Mouse (Mus musculus) CD4-positive, CD25-positive, alpha-beta regulatory T cell, adult 4 months (primary cell): Measurements from ENCODE around the gene Gorab. TPM values are rescaled to one million over a fixed set of nuclear protein-coding genes. Genes with fewer than 3 reads are reported as not detected.

ENCODE experiments used
- ATAC-seq: one replicate; pipeline ENCODE4 v1.8.0; 2017
- polyA plus RNA-seq, 2 experiments: library from polyadenylated mRNA; unstranded; fragments of 100-300 nt; shearing (Covaris generic); gene quantifications; one replicate each; pipeline ENCODE4 v1.2.1; 2017

The Gorab gene
- 10 to 100 TPM; 10.7 to 15.8 TPM for polyA plus RNA-seq

DNA sequence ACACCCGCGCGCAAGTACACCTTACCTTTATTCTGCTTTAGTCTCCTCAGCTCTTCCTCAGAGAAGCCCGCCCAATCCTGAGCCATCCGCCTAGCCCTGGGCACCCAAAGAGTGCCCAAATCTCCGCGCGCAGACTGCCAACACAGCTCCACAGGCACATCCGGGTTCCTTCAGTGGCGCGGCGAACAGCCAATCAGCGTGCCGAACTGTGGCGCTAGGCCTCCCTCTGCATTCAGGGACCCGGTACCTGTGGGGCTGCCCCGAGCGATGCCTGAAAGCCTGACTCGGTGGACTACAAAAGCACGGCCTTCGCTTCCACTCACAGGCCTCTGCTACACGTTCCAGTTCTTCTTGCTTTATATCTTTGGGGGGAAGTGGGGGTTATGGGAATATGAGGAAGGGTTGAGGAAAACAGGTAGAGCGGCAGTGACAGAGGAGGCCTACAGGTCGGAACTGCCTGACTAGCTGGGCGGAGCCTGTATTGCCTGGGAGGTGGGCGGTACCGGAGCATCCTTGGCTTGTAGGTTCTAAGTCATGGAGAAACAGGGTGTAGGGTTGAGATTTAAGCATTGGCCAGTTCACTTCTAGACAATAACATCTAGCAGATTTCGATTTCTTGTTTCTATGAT lies at the start of gene Gorab:
Gorab (minus strand) TSS at position 172 of the 629 bp plus-strand sequence.
- peak; percentile 99 for ATAC-seq

- ATAC-seq: no peak
Observed at GRCm38 (mm10) chr1:163443832-163444231, 40.4 kb upstream of the Gorab start.

DNA sequence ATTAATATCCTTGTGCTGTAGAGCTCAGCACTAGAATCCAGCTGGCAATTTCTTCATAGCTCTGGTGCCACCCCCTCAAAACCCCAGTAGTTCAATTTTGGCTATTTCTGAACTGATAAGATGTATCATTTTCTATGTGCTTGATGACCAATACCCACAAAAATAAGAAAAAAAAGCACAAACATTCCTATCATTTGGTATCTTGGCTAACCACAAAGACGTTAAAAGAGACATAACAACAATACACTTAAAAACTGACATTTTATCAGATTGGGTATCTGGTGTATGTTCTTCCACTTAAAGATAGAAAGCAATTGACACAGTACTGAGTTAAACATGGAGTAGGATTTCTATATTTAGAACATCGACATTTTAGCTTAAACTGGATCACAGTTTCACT lies 35.5 kb upstream of the Gorab start:
- no peak for ATAC-seq

GRCm38 (mm10) chr1:163423467-163424014 lies 20.1 kb upstream of the Gorab start:
- no peak for ATAC-seq

- no peak for ATAC-seq
Observed at GRCm38 (mm10) chr1:163417191-163417590, 13.7 kb upstream of the Gorab start.

GRCm38 (mm10) chr1:163414200-163414599 lies 10.7 kb upstream of the Gorab start:
- no peak for ATAC-seq

DNA sequence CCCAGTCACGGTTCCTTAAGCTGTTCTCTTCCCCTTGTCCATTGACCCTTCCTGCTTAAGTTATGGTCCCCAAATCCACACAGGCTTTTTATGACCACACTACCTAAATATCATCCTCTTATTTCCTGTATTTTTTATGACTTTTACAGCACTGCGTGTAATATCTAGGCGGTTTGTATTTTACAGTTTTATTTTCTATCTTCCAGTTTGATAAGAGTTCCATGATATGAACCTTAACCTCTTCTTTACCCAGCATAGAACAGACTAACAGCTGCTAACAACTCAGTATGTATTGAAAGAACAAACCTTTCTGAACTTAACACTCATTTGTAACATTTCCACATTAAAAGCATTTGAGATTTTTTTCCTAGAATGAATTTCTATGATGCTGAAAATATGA lies 2.7 kb upstream of the Gorab start:
- ATAC-seq: no peak

DNA sequence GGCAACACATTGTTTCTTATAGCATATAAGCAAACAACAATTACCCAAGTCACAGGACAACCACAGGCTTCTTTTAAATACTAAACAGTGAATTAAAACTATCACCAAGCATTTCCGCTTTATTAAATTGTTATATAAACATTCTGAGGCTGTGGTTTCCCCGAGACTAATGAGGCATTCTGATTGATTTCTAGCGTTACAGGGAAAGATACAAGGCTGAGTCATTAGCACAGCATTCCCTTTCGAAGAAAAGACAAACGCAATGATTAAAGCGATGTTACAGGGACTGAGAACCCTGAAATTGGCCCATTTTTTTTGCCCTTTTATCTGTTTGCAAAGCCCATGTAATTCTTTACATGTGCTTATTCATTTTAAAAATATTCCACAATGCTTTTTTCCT lies 12.1 kb downstream of the Gorab start:
- no peak for ATAC-seq

- no peak for ATAC-seq
Observed at GRCm38 (mm10) chr1:163390044-163390443, 13.4 kb downstream of the Gorab start.

DNA sequence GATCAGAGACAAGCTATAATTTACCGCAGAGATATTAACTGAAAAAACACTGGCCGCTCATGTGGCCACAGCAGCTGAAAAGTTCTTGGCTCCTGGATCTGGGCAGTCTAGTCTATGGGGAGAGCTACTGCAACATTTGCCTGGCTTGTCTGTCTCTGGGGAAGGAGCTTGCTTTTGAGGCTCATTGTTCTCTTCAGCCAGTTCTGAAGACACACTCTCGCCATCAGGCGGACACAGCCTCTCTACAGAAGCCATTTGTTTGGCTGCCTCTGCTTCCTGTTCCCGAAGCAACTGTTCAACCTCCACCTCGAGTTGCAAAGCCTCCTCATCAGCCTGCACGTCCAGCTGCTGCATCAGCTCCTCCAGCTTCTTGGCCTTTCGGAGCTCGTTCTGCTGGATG lies 17.3 kb downstream of the Gorab start:
- ATAC-seq: no peak

DNA sequence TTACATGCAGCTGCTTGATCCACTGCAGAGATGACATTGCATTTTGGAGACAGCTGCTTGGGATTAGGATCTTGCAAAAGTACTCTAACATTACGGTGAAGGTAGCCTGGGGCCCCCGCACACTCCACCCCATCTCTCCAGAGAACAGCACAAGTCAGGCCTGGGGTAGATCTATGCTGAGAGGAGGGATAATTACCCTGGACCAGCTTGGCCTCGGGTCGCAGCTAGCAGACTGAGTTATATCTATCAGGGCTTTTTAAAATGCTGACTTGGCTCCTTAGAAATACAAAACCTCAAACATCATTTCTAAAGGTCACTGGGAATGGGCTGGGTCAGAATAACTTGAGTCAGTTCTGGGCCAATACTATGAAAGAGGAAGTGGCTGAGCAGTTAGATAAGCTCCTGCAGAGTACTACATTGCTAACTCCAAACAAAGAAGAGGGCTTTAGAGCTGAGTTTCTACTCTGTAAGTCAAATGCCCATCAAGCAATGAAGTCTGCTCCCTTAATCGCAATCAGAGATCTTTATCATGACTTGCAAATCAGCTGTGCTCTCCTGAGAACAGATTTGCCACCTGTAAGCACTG lies 19.9 kb downstream of the Gorab start:
- ATAC-seq: peak; percentile 71

DNA sequence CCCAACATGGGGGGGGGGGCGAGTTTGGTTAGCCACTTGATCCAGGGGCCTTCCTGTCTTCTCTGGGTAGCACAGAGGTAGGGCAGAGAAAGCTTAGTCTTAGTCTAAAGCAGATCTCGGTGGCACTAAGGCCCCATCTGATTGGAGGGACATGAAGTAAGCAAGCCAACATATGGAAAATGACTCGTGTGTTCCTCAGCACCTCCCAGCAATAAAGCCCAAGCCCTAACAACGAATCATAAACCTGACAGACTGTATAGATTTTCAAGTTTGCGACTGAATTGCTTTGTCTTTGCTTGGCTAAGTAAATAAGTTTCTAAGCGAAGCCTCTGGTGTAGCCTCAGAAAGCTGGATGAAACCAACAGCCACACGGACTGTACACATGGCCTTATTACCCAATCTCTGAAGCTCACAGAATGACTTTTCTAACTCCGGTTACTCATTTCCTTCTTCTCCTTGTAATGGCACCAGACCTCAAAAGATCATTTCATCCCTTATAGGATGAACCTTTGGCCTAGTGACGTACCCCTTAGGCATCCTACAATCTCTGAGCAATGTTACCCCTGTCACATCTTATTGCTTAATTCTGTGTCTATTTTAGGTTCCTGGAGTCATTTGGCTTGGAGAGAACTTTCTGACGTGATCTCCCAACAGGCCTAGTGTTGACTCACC lies 21.3 kb downstream of the Gorab start:
- ATAC-seq: no peak

DNA sequence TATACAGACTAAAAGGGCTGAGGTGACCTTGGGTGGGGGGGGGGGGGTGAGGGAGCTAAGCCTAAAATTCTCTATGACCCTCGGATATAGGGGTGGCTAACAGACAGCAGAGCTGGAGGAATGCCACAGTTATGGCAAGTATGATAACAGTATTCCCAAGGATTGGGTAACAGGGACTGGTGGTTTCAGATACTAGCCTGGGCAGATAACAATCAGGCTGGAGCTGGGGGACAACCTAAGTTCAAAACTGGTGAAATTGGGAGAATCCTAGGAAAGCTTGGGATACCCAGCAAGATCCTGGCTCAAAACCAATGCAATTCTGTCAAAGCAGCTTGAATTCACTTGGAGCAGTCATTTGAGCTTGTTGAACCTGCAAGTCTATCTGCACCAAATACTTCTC lies 22.9 kb downstream of the Gorab start:
- no peak for ATAC-seq

DNA sequence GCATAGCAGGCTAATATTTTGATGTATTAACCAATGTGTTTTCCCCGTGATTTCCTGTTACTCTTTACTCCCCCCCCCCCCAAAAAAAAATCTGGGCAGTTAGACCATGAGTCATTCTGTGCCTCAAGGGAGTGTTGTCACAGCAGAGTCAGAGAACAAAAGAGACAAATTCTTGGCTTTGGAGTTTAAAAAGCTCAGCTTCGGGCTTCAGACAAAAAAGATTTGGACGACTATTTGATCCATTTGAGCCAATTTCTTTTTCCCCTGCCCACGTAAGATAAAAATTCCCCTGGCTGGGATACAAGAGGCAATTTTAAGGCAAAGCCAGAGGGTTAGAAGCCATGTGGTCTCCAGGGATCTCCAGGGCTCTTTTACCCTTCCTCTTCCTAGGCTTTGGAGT lies 23.4 kb downstream of the Gorab start:
- no peak for ATAC-seq

DNA sequence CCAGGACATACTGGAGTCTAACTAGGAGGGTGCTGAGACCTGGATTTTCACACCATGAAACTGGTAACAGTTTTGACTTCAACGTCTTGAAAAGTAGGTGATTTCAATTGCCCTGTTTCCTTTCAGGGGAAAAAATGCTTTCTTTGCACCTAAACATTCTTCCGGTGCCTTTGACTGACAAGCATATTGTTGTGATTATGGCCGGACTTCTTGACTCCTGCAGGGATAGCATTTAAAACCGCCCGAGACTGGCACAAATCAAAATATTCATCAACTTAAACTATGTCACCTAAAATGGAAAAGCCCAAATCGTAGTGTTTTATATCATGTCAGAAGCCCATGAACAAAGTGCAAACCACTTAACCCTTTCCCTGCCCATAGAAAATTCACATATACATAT lies 25.5 kb downstream of the Gorab start:
- ATAC-seq: no peak

GRCm38 (mm10) chr1:163376818-163377581 lies 26.5 kb downstream of the Gorab start:
- no peak for ATAC-seq

- no peak for ATAC-seq
Observed at GRCm38 (mm10) chr1:163374455-163374854, 29.0 kb downstream of the Gorab start.

DNA sequence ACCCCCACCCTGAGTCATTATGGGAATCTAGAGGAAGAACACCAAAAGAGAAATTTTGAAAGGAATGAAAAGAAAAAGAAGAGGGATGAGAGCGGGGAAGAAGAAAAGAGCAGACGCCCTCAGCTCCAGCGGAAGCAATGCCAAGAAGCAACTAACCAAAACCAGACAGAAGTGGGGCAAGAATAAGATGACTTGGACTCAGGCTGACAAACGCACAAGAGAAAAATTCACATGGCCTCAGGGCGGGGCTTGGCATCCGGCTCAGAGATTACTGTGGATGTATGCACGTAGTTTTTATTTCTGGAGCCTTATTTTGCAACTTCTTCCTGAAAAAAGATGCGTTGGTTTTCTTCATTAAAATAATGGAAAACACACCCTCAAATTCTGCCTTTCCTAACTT lies 41.3 kb downstream of the Gorab start:
- no peak for ATAC-seq

- ATAC-seq: no peak
Observed at GRCm38 (mm10) chr1:163361376-163361775, 42.1 kb downstream of the Gorab start.

DNA sequence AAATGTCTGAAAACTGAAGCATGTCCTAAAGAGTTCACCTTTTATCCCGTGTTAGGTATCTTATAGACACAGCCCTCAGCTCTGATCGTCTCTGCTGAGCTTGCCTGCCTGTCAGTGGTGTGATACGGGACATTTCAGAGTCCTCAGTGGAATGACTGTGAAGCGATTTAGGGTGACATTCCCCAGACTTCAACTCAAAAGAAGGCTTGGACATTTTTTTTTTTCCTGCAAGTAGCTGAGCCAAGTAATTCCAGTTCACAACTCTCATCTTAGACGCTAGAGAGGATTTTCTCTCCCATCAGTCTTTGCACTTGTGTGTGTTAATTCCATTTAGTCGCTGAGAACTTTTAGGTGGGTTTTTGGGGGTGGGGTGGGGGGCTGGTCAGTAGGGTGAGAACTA lies 42.7 kb downstream of the Gorab start:
- ATAC-seq: no peak

DNA sequence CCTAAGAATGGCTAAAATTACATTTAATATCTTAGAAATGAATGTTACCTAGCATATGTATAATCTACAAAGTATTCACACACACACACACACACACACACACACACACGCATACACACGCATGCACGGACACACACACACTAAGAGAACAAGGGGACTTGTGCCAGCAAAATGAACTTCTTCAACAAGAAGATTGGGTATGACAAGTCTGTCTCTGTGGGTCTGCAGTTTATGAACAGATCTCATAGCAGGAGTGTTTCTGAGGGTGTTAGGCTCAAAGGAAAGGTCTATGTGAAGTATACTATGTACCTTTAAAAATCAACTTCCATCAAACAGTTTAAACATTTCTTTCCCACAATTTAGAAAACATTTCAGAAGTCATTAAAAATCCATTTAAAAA lies 43.9 kb downstream of the Gorab start:
- no peak for ATAC-seq

- no peak for ATAC-seq
Observed at GRCm38 (mm10) chr1:163358165-163358564, 45.3 kb downstream of the Gorab start.

DNA sequence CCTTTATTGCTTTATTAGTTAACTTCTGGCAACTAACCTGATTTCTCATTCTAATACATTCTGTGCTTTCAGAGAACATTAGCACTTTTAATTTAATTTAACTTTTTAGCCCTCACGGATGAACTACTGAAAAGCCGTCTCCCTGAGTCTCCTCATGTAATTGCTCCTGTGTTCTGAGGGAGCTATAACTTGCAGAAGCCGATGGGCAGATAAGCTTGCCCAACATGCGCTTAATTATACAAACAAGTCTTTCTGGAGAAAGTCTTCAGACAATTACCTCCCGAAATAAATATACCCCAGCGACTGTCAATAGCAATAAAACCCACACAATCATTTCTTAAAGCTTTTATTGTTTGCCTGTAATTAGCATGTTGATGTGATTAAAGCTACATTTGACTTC lies 45.7 kb downstream of the Gorab start:
- no peak for ATAC-seq
